Mouse (Mus musculus) hematopoietic multipotent progenitor cell, adult 10-12 weeks (in vitro differentiated cells): ENCODE data around the gene Mafb. TPM values are rescaled to one million over a fixed set of nuclear protein-coding genes. Genes with fewer than 3 reads are reported as not detected.

Experiments
- polyA plus RNA-seq: library from polyadenylated mRNA; stranded (reverse); fragments of >175 nt; gene quantifications from 2 replicates; pipeline ENCODE4 v1.2.3, GENCODE M21; 2012; ENCODE audit warnings: low replicate concordance

The Mafb gene
- polyA plus RNA-seq: 82.6 and 184 TPM in 2 replicates

DNA sequence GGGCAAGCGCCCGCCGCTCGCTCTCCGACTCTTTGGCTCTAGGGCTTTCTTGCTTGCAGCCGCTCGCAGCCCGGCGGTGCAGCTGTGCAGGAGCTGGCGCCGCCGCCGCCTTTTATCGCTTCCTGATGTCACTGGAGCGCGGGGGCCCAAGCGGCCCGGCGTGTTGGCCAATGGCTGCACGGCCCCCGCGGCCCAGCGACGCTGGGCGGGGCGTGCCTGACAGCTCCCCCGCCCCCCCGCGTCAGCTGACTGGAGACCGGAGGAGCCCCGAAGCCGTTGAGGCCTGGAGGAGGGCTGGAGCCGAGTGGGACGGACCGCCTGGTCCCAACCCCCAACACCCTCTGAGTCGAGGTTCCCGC, at the start of gene Mafb:
Mafb (minus strand) TSS at position 86 of the 359 bp plus-strand sequence.

DNA sequence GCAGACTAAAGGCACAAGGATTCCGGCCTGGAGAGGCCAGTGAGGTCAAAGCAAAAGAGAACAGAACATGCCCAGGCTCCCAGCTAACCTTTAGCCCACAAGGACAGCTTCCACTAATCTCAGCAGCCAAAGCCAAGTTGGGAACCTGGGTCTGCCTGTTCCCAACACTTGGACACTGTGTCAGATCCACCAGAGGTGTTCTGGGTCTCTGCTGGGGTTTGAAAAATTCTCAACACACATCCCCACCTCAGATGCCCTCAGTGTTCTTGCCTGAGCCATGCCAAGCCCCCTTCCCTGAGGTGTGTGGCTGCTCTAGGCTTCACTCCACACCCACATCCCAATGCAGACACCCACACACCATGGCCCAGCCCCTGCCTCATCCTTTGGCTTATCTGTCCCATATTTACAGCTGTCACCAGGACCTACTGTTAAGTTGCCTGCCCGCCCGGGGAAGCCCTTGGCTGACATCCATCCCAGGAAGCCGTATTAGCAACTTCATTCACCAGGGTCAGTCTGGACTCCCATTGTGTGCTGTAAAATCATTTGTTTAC, 32.7 kb downstream of the Mafb start, which contains the start of gene Gm826:
Gm826 (minus strand) TSS at position 52 of the 551 bp plus-strand sequence.

Other genes with a start within 250 kb of the Mafb start
- not detected in 2 replicates for gene Gm826, start 32.9 kb downstream of the Mafb start, polyA plus RNA-seq